Mouse (Mus musculus): ENCODE measurements around the gene Cacnb1.

- no peak for TF ChIP-seq MAFK (IDR thresholded peaks at IDR 0.05; ENCODE audit: insufficient read depth, low read depth, low read length)
- no peak for TF ChIP-seq ZC3H11A (IDR thresholded peaks at IDR 0.05; ENCODE audit: borderline replicate concordance, low read depth, low read length)
- TF ChIP-seq HCFC1 (IDR thresholded peaks at IDR 0.05; ENCODE audit: borderline replicate concordance, insufficient read depth, low read length), result no peak
- no peak for TF ChIP-seq ZNF384 (IDR thresholded peaks at IDR 0.05; ENCODE audit: low read depth, low read length)
Measured at GRCm38 (mm10) chr11:98034840-98035239, 12.0 kb upstream of the Cacnb1 start.

All from ES-E14 (cell line).